Mouse (Mus musculus): ENCODE results near the gene Msh6. TPM values are rescaled to one million over a fixed set of nuclear protein-coding genes. Genes with fewer than 3 reads are reported as not detected.

The Msh6 gene
- total and polyA plus RNA-seq, 3 experiments: 76.5 to 79.3 (median 79.0) TPM

DNA sequence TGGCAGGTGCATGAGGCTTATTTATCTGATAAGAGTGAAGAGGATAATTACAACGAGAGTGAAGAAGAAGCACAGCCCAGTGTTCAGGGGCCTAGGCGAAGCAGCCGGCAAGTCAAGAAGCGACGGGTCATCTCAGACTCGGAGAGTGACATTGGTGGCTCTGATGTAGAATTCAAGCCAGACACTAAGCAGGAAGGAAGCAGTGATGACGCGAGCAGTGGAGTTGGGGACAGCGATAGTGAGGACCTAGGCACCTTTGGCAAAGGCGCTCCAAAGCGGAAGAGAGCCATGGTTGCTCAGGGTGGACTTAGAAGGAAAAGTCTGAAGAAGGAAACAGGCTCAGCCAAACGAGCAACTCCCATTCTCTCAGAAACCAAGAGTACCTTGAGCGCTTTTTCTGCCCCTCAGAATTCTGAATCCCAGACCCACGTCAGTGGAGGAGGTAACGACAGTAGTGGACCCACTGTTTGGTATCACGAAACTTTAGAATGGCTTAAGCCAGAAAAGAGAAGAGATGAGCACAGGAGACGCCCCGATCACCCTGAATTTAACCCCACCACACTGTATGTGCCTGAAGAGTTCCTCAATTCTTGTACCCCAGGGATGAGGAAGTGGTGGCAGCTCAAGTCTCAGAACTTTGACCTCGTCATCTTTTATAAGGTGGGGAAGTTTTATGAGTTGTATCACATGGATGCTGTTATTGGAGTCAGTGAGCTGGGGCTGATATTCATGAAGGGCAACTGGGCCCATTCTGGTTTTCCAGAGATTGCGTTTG lies 9.8 kb downstream of the Msh6 start:
- TF ChIP-seq ZC3H11A (IDR thresholded peaks at IDR 0.05; ENCODE audit: low read depth, low read length): no peak
- TF ChIP-seq IRF4 (IDR thresholded peaks at IDR 0.05; ENCODE audit: low read depth, low read length): no peak
- no peak for TF ChIP-seq CTCF (conservative IDR thresholded peaks at IDR 0.05 in 1 of 2, IDR thresholded peaks at IDR 0.05 in 1 of 2; ENCODE audit: low read depth in 2 of 2, low read length in 2 of 2)
- no peak for TF ChIP-seq CHD2 (IDR thresholded peaks at IDR 0.05; ENCODE audit: low read length)
- no peak for TF ChIP-seq POLR2AphosphoS2 (IDR thresholded peaks at IDR 0.05; ENCODE audit: low read depth, low read length)
- TF ChIP-seq MYC (IDR thresholded peaks at IDR 0.05; ENCODE audit: low read depth, low read length): no peak
- no peak for TF ChIP-seq TBP (conservative IDR thresholded peaks at IDR 0.05; ENCODE audit: low read depth, low read length)
- TF ChIP-seq MAX (IDR thresholded peaks at IDR 0.05; ENCODE audit: low read length): no peak
- no peak for TF ChIP-seq ELF1 (IDR thresholded peaks at IDR 0.05; ENCODE audit: low read depth, low read length)
- TF ChIP-seq KAT2A (IDR thresholded peaks at IDR 0.05; ENCODE audit: insufficient replicate concordance, low read length): no peak
- no peak for TF ChIP-seq MEF2A (IDR thresholded peaks at IDR 0.05; ENCODE audit: borderline replicate concordance, low read depth, low read length)
- no peak for TF ChIP-seq BHLHE40 (IDR thresholded peaks at IDR 0.05; ENCODE audit: low read depth, low read length)
- TF ChIP-seq CHD1 (IDR thresholded peaks at IDR 0.05; ENCODE audit: low read depth, low read length): no peak
- Histone ChIP-seq H3K36me3 (replicated peaks in 1 of 2; ENCODE audit: control insufficient read depth in 1 of 2, insufficient read depth in 1 of 2, low read length in 1 of 2) (peaks cover 63 to 93% of the 10 kb centered on the region in 2 experiments), H3K9ac (ENCODE audit: insufficient read depth, low read depth) (no peak overlapping the region), H3K4me2 (ENCODE audit: insufficient read depth, low read depth, poor library complexity, severe bottlenecking) (no peak overlapping the region), H3K27ac (ENCODE audit: insufficient read depth, low read depth) (no peak overlapping the region), H3K9me3 (replicated peaks; ENCODE audit: low read length) (no peaks in the 10 kb centered on the region), H3K4me1 (ENCODE audit: control insufficient read depth in 1 of 2, insufficient read depth in 2 of 2) (peaks cover 6 to 58% of the 10 kb centered on the region in 2 experiments), H3K4me3 (replicated peaks in 1 of 3; ENCODE audit: low read depth in 2 of 3, low read length in 2 of 3, poor library complexity in 1 of 3) (no peak overlapping the region), H3K27me3 (replicated peaks) (no peaks in the 10 kb centered on the region), H3K79me2 (replicated peaks; ENCODE audit: control insufficient read depth, extremely low read depth, insufficient read depth, poor library complexity, severe bottlenecking) (peaks cover 75% of the 10 kb centered on the region)
- dilution Hi-C loops (cut with MboI; ENCODE audit: extremely low pct_ligation_motif_present, extremely low pct_unique_long_range_greater_than_20kb, low sequenced_read_pairs): no loop called here
- DNase-seq (ENCODE audit: extremely low read depth): no peak
- in situ Hi-C loops (cut with MboI; ENCODE audit: low pct_ligation_motif_present, low pct_unique_long_range_greater_than_20kb, low sequenced_read_pairs): no loop called here

DNA sequence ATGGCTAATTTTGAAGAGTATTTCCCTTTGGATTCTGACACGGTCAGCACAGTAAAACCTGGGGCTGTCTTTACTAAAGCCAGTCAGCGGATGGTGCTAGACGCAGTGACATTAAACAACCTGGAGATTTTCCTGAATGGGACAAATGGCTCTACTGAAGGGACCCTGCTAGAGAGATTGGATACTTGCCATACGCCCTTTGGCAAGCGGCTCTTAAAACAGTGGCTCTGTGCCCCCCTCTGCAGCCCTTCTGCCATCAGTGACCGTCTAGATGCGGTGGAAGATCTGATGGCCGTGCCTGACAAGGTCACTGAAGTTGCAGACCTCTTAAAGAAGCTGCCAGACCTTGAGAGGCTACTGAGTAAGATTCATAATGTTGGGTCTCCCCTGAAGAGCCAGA lies 11.1 kb downstream of the Msh6 start:
- Histone ChIP-seq H3K27ac (ENCODE audit: insufficient read depth, low read depth) (no peak overlapping the region), H3K36me3 (replicated peaks in 1 of 2; ENCODE audit: control insufficient read depth in 1 of 2, insufficient read depth in 1 of 2, low read length in 1 of 2) (peaks cover 72 to 98% of the 10 kb centered on the region in 2 experiments), H3K4me3 (replicated peaks in 1 of 3; ENCODE audit: low read depth in 2 of 3, low read length in 2 of 3, poor library complexity in 1 of 3) (no peak overlapping the region), H3K27me3 (replicated peaks) (no peaks in the 10 kb centered on the region), H3K79me2 (replicated peaks; ENCODE audit: control insufficient read depth, extremely low read depth, insufficient read depth, poor library complexity, severe bottlenecking) (peaks cover 73% of the 10 kb centered on the region), H3K9me3 (replicated peaks; ENCODE audit: low read length) (no peaks in the 10 kb centered on the region), H3K4me2 (ENCODE audit: insufficient read depth, low read depth, poor library complexity, severe bottlenecking) (no peak overlapping the region), H3K4me1 (ENCODE audit: control insufficient read depth in 1 of 2, insufficient read depth in 2 of 2) (peaks cover under 1 to 48% of the 10 kb centered on the region in 2 experiments), H3K9ac (ENCODE audit: insufficient read depth, low read depth) (no peak overlapping the region)
- dilution Hi-C loops (cut with MboI; ENCODE audit: extremely low pct_ligation_motif_present, extremely low pct_unique_long_range_greater_than_20kb, low sequenced_read_pairs) (no loop called here), in situ Hi-C loops (cut with MboI; ENCODE audit: low pct_ligation_motif_present, low pct_unique_long_range_greater_than_20kb, low sequenced_read_pairs) (no loop called here)
- no peak for TF ChIP-seq JUN (IDR thresholded peaks at IDR 0.05; ENCODE audit: insufficient read depth, low read depth, low read length)
- no peak for TF ChIP-seq POLR2A (IDR thresholded peaks at IDR 0.05; ENCODE audit: low read depth, low read length)
- no peak for TF ChIP-seq E2F4 (IDR thresholded peaks at IDR 0.05; ENCODE audit: insufficient replicate concordance, low read depth, low read length)
- no peak for TF ChIP-seq MEF2A (IDR thresholded peaks at IDR 0.05; ENCODE audit: borderline replicate concordance, low read depth, low read length)
- no peak for DNase-seq (ENCODE audit: extremely low read depth)

Measured in CH12.LX (cell line).